Mouse (Mus musculus) sigmoid colon, adult 10 weeks (tissue): ENCODE results near the gene Nfatc2ip. TPM values are rescaled to one million over a fixed set of nuclear protein-coding genes. Genes with fewer than 3 reads are reported as not detected.

ENCODE experiments used
- polyA plus RNA-seq: library from polyadenylated mRNA; stranded (reverse); fragments of 350-450 nt; fragmentation: Illumina TruSeq; extraction: RNeasy Lipid Tissue Mini Kit (QIAGEN cat#74804); gene quantifications from one replicate; pipeline ENCODE4 v1.2.3, GENCODE M21; 2014; ENCODE audit warnings: low read depth, low replicate concordance

Nfatc2ip gene
- 9.4 TPM for polyA plus RNA-seq

DNA sequence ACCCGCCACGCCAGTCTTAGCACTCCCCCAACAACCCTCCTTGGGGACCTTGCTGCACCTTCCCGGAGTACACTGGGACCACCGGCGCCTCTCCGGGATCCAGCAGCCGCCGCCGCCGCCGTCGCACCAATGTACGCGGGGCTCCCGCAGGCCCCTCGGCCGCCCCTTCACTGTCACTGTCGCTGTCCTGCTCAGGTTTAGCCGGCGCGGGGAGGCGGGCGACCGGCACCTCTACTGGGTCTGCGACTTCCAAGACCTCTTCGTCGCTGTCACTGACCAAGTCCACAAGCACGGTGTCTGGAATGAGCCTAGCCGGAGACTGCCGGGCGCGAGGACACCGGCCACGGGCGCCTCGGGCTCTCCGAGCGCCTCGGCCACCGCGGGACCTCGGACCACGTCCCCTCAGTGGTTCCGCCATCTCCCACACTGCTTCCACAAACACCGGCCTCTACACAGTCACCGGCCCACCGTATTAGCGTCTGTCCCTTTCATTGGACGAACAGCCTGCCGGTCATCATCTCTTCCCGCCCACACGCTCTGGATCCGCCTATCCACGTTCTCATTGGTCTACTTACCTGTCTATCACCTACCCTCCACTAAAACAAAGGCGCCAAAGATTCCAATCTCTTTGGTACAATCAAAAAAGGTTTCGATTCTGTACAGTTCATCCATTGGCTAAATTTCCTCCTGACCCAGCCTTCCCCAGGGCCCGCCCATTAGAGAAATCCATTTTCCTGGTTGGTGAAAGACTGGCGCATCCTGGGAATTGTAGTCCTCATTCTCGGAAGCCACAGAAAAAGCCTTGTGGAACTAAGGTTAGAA is at the start of gene Nfatc2ip:
Nfatc2ip (minus strand) TSS at position 440 of the 822 bp plus-strand sequence.

DNA sequence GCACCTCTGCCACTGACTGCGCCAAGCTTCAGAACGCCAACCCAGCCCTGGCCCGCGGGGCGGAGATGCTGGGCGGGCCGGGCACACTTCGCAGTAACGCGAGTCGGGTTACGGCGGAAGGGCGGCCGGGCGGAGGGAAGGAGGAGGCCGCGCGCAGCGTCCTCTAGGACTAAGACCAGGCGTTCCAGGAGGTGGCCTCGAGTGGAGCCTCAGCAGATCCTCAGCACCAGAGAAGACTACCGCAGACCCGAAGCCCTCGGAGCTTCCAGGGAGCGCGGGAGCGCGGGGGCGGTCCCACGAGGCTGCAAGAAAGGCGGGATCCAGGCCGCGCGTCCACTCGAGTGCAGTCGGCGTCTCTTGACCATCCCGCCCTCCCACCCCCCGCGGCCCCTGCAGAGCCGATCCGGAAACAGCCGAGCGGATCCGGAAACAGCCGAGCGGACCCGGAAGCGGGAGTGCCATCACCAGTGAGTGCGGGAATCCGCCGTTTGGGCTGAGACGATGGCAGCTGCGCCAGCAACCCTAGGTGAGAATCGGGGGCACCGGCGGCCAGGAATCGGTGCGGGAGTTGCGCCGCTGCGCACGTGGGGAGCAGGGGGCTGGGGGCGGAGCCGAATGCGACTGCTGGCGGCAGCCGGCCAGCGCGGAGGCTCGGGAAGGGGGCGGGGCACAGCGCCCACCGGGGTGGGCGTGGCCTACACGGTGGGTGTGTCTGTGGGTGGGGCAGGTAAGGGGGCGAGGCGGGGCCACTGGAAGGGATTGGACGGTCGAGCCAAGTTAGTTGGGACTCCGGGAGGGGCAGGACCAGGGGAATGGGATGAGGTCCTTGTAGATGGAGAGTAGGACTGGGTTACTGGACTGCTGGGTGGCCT is 32.3 kb upstream of the Nfatc2ip start, which contains the start of gene Rabep2:
Rabep2 (plus strand) TSS at position 129 of the 872 bp plus-strand sequence.

DNA sequence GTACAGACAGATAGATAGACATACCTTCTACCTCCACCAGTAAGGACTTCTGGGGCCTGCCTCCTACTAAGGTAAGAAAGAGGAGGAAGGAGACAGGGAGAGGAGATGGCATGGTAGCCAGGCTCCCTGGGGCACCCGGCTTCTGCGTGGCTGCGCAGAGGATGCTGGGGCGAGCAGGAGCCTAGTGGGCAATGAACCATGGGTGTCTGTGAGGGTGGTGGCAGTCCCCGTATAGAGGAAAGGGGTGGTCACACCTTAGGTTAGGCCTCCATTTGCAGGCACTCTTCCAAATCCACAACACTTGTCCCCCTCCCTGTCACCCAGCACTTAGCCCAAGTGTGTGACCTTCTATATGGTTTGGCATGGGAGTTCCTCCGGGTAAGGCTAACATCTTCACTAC is 18.2 kb upstream of the Nfatc2ip start, which contains the start of gene Cd19:
Cd19 (minus strand) TSS at position 165 of the 400 bp plus-strand sequence.

DNA sequence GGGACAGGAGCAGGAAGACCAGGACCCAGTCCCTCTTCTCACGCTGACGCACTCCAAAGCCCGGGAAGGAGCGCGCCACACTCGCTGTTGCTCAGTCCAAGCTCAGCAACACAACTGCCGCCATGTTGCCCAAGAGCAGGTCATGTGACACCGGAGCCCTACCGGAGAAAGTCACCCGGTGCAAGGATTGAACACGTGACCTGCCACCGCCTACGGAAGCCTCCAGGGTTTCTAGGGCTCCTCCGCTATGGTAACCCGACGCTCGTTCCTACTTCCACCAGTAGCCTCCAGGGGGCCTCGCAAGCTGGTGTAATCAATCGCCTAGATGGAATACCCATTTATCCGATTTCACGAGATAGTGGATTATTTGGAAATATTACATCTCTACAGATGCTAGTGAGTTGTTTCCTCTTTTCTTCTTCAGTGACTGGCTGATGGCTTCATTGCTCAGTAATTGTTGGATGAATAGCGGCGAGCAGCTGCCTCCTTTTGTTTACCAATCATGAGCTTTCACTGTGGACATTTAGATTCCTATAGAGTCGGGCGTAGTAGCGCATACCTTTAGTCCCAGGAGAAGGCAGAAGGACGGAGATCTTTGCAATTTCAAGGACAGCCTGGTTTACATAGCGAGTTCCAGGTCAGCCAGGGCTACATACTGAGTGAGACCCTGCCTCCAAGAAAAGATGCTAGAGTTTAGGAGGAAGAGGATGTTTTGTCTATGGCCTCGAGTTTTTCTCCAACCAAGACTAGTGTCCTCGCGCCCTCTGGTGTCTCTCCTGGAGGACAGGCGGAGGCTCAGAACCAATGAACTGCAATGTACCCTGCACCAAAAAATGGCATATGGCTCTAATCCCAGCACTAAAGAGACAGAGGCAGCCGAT is 19.0 kb downstream of the Nfatc2ip start, which contains the start of gene Spns1:
Spns1 (minus strand) TSS at position 173 of the 881 bp plus-strand sequence.

GRCm38 (mm10) chr7:126369393-126369792 is 27.1 kb downstream of the Nfatc2ip start, which contains the start of gene Lat:
Gene Lat (minus strand): TSS chr7:126369570.

Other genes starting within 250 kb of the Nfatc2ip start
- 40.6 TPM for gene Xpo6, start 196.2 kb downstream of the Nfatc2ip start, polyA plus RNA-seq
- 2.3 TPM for gene Sbk1, start 124.1 kb downstream of the Nfatc2ip start, polyA plus RNA-seq
- gene Lat, start 27.2 kb downstream of the Nfatc2ip start, polyA plus RNA-seq, result 0.38 TPM
- 1.8 TPM for gene Spns1, start 19.3 kb downstream of the Nfatc2ip start, polyA plus RNA-seq
- 5.6 TPM for gene Cd19, start 18.2 kb upstream of the Nfatc2ip start, polyA plus RNA-seq
- gene Rabep2, start 32.0 kb upstream of the Nfatc2ip start, polyA plus RNA-seq, result 0.63 TPM
- not detected for gene Atp2a1, start 66.4 kb upstream of the Nfatc2ip start, polyA plus RNA-seq
- gene Sh2b1, start 78.7 kb upstream of the Nfatc2ip start, polyA plus RNA-seq, result 0.91 TPM
- gene Tufm, start 90.6 kb upstream of the Nfatc2ip start, polyA plus RNA-seq, result 4.8 TPM
- 42.0 TPM for gene Atxn2l, start 106.7 kb upstream of the Nfatc2ip start, polyA plus RNA-seq
- gene Eif3c, start 169.7 kb upstream of the Nfatc2ip start, polyA plus RNA-seq, result 225 TPM
- gene Apobr, start 188.2 kb upstream of the Nfatc2ip start, polyA plus RNA-seq, result 0.22 TPM
- 4.5 TPM for gene Cln3, start 189.1 kb upstream of the Nfatc2ip start, polyA plus RNA-seq
- gene Il27, start 198.2 kb upstream of the Nfatc2ip start, polyA plus RNA-seq, result not detected
- gene Nupr1, start 234.1 kb upstream of the Nfatc2ip start, polyA plus RNA-seq, result 62.1 TPM